Mouse (Mus musculus): Measurements from ENCODE around the gene Tln2. TPM values are rescaled to one million over a fixed set of nuclear protein-coding genes. Genes with fewer than 3 reads are reported as not detected.

The Tln2 gene
- total RNA-seq, 1 experiment, result 20.2 TPM

DNA sequence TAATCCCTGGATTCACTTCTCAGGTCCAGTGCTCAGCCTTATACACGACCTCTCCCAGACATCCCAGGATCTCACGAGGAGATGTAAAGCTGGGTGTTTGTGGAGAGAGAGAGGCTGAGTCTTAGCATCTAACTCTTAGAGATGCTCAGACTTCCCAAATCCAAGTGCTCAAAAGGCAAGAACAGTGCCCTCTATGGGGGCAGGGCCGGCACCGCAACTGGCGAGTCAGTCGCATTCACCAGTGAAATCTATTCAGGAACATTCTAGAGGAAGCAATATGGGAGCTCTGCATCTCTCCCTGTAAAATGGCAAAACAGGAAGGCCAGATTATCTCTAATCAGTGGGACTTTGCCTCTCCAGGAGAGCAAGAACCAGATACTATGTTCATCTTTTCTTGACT, 159.9 kb downstream of the Tln2 start:
- peak; percentile 31 for DNase-seq (ENCODE audit: low read depth, low spot score)
- in situ Hi-C loops (cut with MboI; ENCODE audit: low sequenced_read_pairs in 2 of 2, unreplicated experiment in 2 of 2), result no loop called here

GRCm38 (mm10) chr9:67397756-67398155, 161.7 kb downstream of the Tln2 start:
- H3K4me1 ChIP-seq (ENCODE audit: control insufficient read depth in 2 of 2, insufficient read depth in 2 of 2, low read length in 2 of 2, poor library complexity in 1 of 2), result peaks cover 2 to 4% of the 10 kb centered on the region in 2 experiments; a peak in 2 of 4 replicates
- no peak for DNase-seq (ENCODE audit: low read depth, low spot score)
- no peak overlapping the region for H3K27ac ChIP-seq (ENCODE audit: insufficient read depth, low read depth, low read length, poor library complexity, severe bottlenecking)
- no peaks in the 10 kb centered on the region for H3K9me3 ChIP-seq (ENCODE audit: control insufficient read depth, insufficient read depth, low read depth, low read length)
- in situ Hi-C loops (cut with MboI; ENCODE audit: low sequenced_read_pairs in 2 of 2, unreplicated experiment in 2 of 2), result no loop called here
- no peak overlapping the region for H3K4me3 ChIP-seq (ENCODE audit: insufficient read depth in 1 of 2, low read depth in 1 of 2, low read length in 2 of 2, poor library complexity in 1 of 2, severe bottlenecking in 1 of 2)
- H3K9ac ChIP-seq (ENCODE audit: insufficient read depth, low read depth, low read length, poor library complexity, severe bottlenecking), result no peak overlapping the region
- TF ChIP-seq ZC3H11A (IDR thresholded peaks at IDR 0.05; ENCODE audit: borderline replicate concordance, low read depth, low read length), result no peak
- no peak for TF ChIP-seq ZNF384 (IDR thresholded peaks at IDR 0.05; ENCODE audit: low read depth, low read length)
- TF ChIP-seq CHD2 (IDR thresholded peaks at IDR 0.05; ENCODE audit: low read depth, low read length), result no peak
- no peak for TF ChIP-seq HCFC1 (IDR thresholded peaks at IDR 0.05; ENCODE audit: borderline replicate concordance, insufficient read depth, low read length)
- no peak for TF ChIP-seq MAFK (IDR thresholded peaks at IDR 0.05; ENCODE audit: insufficient read depth, low read depth, low read length)
- no peaks in the 10 kb centered on the region; the same call in 1 of the 2 replicates for H3K36me3 ChIP-seq (ENCODE audit: control insufficient read depth, insufficient read depth, low read length, poor library complexity, severe bottlenecking)

More for the DNA sequence above, 159.9 kb downstream of the Tln2 start:
- TF ChIP-seq ZNF384 (IDR thresholded peaks at IDR 0.05; ENCODE audit: low read depth, low read length) (no peak), HCFC1 (IDR thresholded peaks at IDR 0.05; ENCODE audit: borderline replicate concordance, insufficient read depth, low read length) (no peak), ZC3H11A (IDR thresholded peaks at IDR 0.05; ENCODE audit: borderline replicate concordance, low read depth, low read length) (no peak), CHD2 (IDR thresholded peaks at IDR 0.05; ENCODE audit: low read depth, low read length) (no peak), MAFK (IDR thresholded peaks at IDR 0.05; ENCODE audit: insufficient read depth, low read depth, low read length) (no peak)
- Histone ChIP-seq H3K36me3 (ENCODE audit: control insufficient read depth, insufficient read depth, low read length, poor library complexity, severe bottlenecking) (no peaks in the 10 kb centered on the region), H3K27ac (ENCODE audit: insufficient read depth, low read depth, low read length, poor library complexity, severe bottlenecking) (no peak overlapping the region), H3K9ac (ENCODE audit: insufficient read depth, low read depth, low read length, poor library complexity, severe bottlenecking) (no peak overlapping the region), H3K4me1 (ENCODE audit: control insufficient read depth in 2 of 2, insufficient read depth in 2 of 2, low read length in 2 of 2, poor library complexity in 1 of 2) (peaks cover 2 to 4% of the 10 kb centered on the region in 2 experiments; a peak in 2 of 4 replicates), H3K4me3 (ENCODE audit: insufficient read depth in 1 of 2, low read depth in 1 of 2, low read length in 2 of 2, poor library complexity in 1 of 2, severe bottlenecking in 1 of 2) (no peak overlapping the region), H3K9me3 (ENCODE audit: control insufficient read depth, insufficient read depth, low read depth, low read length) (no peaks in the 10 kb centered on the region)

- Histone ChIP-seq H3K36me3 (ENCODE audit: control insufficient read depth, insufficient read depth, low read length, poor library complexity, severe bottlenecking) (no peaks in the 10 kb centered on the region; the same call in 1 of the 2 replicates), H3K4me3 (ENCODE audit: insufficient read depth in 1 of 2, low read depth in 1 of 2, low read length in 2 of 2, poor library complexity in 1 of 2, severe bottlenecking in 1 of 2) (no peak overlapping the region), H3K4me1 (ENCODE audit: control insufficient read depth in 2 of 2, insufficient read depth in 2 of 2, low read length in 2 of 2, poor library complexity in 1 of 2) (peaks cover 2 to 4% of the 10 kb centered on the region in 2 experiments; a peak in 2 of 4 replicates), H3K9me3 (ENCODE audit: control insufficient read depth, insufficient read depth, low read depth, low read length) (no peaks in the 10 kb centered on the region), H3K27ac (ENCODE audit: insufficient read depth, low read depth, low read length, poor library complexity, severe bottlenecking) (no peak overlapping the region), H3K9ac (ENCODE audit: insufficient read depth, low read depth, low read length, poor library complexity, severe bottlenecking) (no peak overlapping the region)
- TF ChIP-seq ZC3H11A (IDR thresholded peaks at IDR 0.05; ENCODE audit: borderline replicate concordance, low read depth, low read length), result no peak
- no peak for TF ChIP-seq HCFC1 (IDR thresholded peaks at IDR 0.05; ENCODE audit: borderline replicate concordance, insufficient read depth, low read length)
- TF ChIP-seq CHD2 (IDR thresholded peaks at IDR 0.05; ENCODE audit: low read depth, low read length), result no peak
- TF ChIP-seq ZNF384 (IDR thresholded peaks at IDR 0.05; ENCODE audit: low read depth, low read length), result no peak
- TF ChIP-seq MAFK (IDR thresholded peaks at IDR 0.05; ENCODE audit: insufficient read depth, low read depth, low read length), result no peak
- in situ Hi-C loops (cut with MboI; ENCODE audit: low sequenced_read_pairs in 2 of 2, unreplicated experiment in 2 of 2), result no loop called here
- no peak for DNase-seq (ENCODE audit: low read depth, low spot score)
These were observed 163.1 kb downstream of the Tln2 start for GRCm38 (mm10) chr9:67396446-67396845.

DNA sequence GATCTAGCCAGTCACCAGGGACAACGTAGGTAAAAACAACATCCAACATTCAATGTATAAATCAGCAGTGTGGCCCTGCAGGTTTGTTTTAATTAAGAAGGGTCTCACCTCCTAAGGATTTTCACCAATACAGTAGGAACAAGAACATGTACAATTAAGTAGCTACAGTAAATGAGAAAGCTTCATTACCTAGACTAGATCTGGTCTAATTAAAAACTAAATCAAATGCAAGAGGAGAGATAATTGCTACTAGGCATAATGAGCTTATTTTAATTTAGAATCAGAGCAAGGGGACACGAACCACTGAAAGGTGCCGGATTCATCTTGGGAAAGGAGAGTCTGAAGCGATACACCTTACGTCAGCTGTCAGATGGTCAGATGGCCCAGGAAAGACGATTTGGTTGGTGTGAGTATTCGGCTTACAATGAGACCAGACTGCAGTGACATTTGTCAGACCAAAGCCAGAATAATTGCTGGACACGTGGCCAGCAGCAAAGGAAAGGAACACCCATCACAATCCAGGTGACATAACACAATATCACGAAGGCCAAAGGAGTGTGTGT, 175.4 kb downstream of the Tln2 start:
- H3K9ac ChIP-seq (ENCODE audit: insufficient read depth, low read depth, low read length, poor library complexity, severe bottlenecking), result no peak overlapping the region
- no peak overlapping the region for H3K27ac ChIP-seq (ENCODE audit: insufficient read depth, low read depth, low read length, poor library complexity, severe bottlenecking)
- no peaks in the 10 kb centered on the region; the same call in 1 of the 2 replicates for H3K36me3 ChIP-seq (ENCODE audit: control insufficient read depth, insufficient read depth, low read length, poor library complexity, severe bottlenecking)
- in situ Hi-C loops (cut with MboI; ENCODE audit: low sequenced_read_pairs in 2 of 2, unreplicated experiment in 2 of 2), result no loop called here
- H3K4me3 ChIP-seq (ENCODE audit: insufficient read depth in 1 of 2, low read depth in 1 of 2, low read length in 2 of 2, poor library complexity in 1 of 2, severe bottlenecking in 1 of 2), result no peak overlapping the region
- DNase-seq (ENCODE audit: low read depth, low spot score), result no peak
- H3K9me3 ChIP-seq (ENCODE audit: control insufficient read depth, insufficient read depth, low read depth, low read length), result no peaks in the 10 kb centered on the region
- no peaks in the 10 kb centered on the region for H3K4me1 ChIP-seq (ENCODE audit: control insufficient read depth in 2 of 2, insufficient read depth in 2 of 2, low read length in 2 of 2, poor library complexity in 1 of 2)
- TF ChIP-seq CHD2 (IDR thresholded peaks at IDR 0.05; ENCODE audit: low read depth, low read length), result no peak
- no peak for TF ChIP-seq ZNF384 (IDR thresholded peaks at IDR 0.05; ENCODE audit: low read depth, low read length)
- no peak for TF ChIP-seq ZC3H11A (IDR thresholded peaks at IDR 0.05; ENCODE audit: borderline replicate concordance, low read depth, low read length)
- TF ChIP-seq MAFK (IDR thresholded peaks at IDR 0.05; ENCODE audit: insufficient read depth, low read depth, low read length), result no peak
- TF ChIP-seq HCFC1 (IDR thresholded peaks at IDR 0.05; ENCODE audit: borderline replicate concordance, insufficient read depth, low read length), result no peak

Measured in ES-E14 (cell line).